Mouse (Mus musculus) left cerebral cortex, adult 2 months (tissue): ENCODE data around the gene Fzd10. TPM values are rescaled to one million over a fixed set of nuclear protein-coding genes. Genes with fewer than 3 reads are reported as not detected.

Experiments used
- DNase-seq, 2 experiments: peaks; one replicate each; pipeline ENCODE4 v3.0.0; 2021 to 2022; ENCODE audit warnings: low spot score in 2 of 2, mixed read lengths in 1 of 2; ENCODE audit errors: extremely low spot score in 1 of 2
- H3K27ac ChIP-seq: fragments of 200-600 bp; 2 replicates; pipeline ENCODE4 v1.8.1; 2022
- H3K4me3 ChIP-seq: fragments of 200-600 bp; 2 replicates; pipeline ENCODE4 v1.8.1; 2022
- CTCF ChIP-seq: fragments of 200-600 bp; IDR thresholded peaks from 2 replicates; pipeline ENCODE4 v1.8.1; 2022; ENCODE audit warnings: antibody characterized with exemption, mild to moderate bottlenecking, moderate library complexity
- intact Hi-C: fragments of 180-260 bp; cut with DNase I; formaldehyde crosslinking; loops from one replicate; pipeline ENCODE4 v1.15.1; 2025
- long read RNA-seq, 2 experiments: library from polyadenylated mRNA; stranded (forward); transcript quantifications; one replicate each; pipeline ENCODE4 v2.0.0; 2021; ENCODE audit warnings: borderline mapping rate in 2 of 2
- total RNA-seq, 2 experiments: library from RNA; stranded (reverse); gene quantifications; 2 replicates each; pipeline ENCODE4 v1.2.3; 2021

Fzd10 gene
- 1 to 10 TPM; 1.9 to 3.0 TPM for total RNA-seq
- long read RNA-seq, experiment 1, transcript Fzd10-201 (1 exons, 3,250 nt), result major isoform, 6 of 6 reads
- long read RNA-seq, experiment 1, partial matches to known transcripts, result 0 of 6 reads
- long read RNA-seq, experiment 1, other reads (novel, unspliced or antisense), result 0 of 6 reads
- long read RNA-seq, experiment 2, result 0 reads

GRCm38 (mm10) chr5:128600072-128601021 is at the start of gene Fzd10:
Fzd10 (plus strand) TSS chr5:128600844.
- peak; percentile 32 to 50 for DNase-seq
- TF ChIP-seq CTCF, result no peak
- peak within 1 kb of the TSS; percentile 64 for H3K27ac ChIP-seq
- intact Hi-C loops, result no loop called here
- peak within 1 kb of the TSS; percentile 55 for H3K4me3 ChIP-seq

GRCm38 (mm10) chr5:128551448-128551847 is 49.2 kb upstream of the Fzd10 start:
- intact Hi-C loops, result no loop called here
- DNase-seq, result no peak
- Histone ChIP-seq H3K27ac (no peak overlapping the region), H3K4me3 (no peak overlapping the region)
- TF ChIP-seq CTCF, result no peak

- DNase-seq, result peak; percentile 26 to 30
- no peak overlapping the region for H3K27ac ChIP-seq
- intact Hi-C loops, result no loop called here
- peak overlapping the region; percentile 32 for H3K4me3 ChIP-seq
- no peak for TF ChIP-seq CTCF
These were observed 48.3 kb upstream of the Fzd10 start for GRCm38 (mm10) chr5:128552136-128552890.

DNA sequence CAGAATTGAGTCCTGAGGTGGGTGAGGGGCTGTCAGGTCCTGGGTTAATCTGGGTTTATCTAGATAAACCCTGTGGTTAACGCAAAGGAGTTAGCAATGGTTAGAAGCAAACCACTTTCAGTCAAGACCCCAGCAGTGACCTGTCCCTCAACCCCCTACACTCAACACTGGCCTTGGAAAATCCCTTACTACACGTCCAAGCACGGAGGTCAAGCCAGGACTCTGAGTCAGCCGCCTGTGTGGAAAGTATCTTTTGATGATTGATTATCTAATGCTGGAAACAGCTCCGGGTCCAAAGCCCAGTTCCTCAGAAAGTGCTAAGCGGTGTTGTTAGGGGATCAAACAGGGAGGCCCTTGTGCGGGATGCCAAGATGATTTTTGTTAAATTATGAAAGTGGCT is 42.5 kb upstream of the Fzd10 start:
- Histone ChIP-seq H3K4me3 (no peak overlapping the region), H3K27ac (no peak overlapping the region)
- no peak for DNase-seq
- intact Hi-C loops, result no loop called here
- TF ChIP-seq CTCF, result no peak

DNA sequence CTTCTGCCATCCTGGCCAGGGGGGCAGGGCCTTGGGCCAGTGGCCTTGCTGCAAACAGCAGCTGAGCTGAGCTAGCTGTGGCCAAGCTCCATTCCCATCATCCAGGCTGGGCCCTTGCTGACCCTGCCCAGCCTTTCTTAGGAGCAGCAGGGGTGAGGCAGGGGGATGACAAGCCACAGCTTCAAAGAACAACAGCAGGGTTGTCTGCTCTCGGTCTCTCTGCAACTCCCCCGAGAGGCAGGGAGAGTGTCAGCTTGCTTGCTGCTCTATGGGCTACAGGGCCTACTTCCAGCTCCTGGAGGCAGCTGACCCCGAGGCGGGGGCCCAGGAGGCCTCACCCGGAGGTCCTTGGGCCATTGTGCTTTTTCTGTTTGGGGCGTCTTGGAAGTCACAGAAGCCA is 33.3 kb upstream of the Fzd10 start:
- intact Hi-C loops, result no loop called here
- no peak overlapping the region for H3K4me3 ChIP-seq
- TF ChIP-seq CTCF, result no peak
- DNase-seq, result no peak
- no peak overlapping the region for H3K27ac ChIP-seq

DNA sequence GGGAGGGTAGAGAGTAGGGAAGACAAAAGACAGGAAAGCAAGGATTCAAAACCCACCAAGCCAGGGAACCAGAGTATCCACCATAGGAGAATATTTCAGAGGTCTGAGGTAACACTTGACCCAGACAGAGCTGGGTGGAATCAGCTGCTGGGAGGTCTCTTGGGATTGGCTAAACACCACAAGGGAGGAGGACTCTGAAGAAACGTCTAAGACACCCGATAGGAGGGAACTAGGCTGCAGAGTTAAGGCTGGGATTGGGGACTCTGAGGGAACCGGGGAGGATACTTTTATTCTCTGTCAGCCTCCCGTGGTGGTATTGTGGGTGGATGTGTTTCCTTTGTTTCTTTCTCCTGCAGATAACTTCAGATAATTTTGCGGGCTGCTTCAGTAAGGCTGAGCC is 31.7 kb upstream of the Fzd10 start:
- DNase-seq, result no peak
- Histone ChIP-seq H3K27ac (no peak overlapping the region), H3K4me3 (no peak overlapping the region)
- intact Hi-C loops, result no loop called here
- TF ChIP-seq CTCF, result no peak

DNA sequence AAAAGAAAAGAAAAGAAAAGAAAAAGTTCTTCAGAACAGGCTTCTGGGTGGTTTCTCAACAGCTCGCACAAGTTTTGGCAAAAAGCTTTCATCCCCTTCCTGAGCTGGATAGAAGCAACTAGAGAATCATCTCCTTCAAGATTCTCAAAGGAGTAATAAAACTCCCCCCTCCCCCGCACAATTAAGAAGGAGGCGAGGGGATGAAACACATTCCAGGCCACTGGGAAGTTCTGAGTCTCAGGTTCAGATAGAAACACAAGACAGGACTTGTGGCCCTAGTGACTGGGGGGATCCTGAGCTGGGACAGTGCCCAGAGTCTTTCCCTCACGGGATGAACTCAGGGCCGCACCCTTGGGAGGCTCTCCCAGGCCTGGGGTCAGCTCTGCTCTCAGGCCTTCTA is 30.6 kb upstream of the Fzd10 start:
- no peak overlapping the region for H3K27ac ChIP-seq
- intact Hi-C loops, result no loop called here
- TF ChIP-seq CTCF, result no peak

GRCm38 (mm10) chr5:128570848-128571247 is 29.8 kb upstream of the Fzd10 start:
- intact Hi-C loops, result no loop called here
- H3K27ac ChIP-seq, result no peak overlapping the region
- no peak overlapping the region for H3K4me3 ChIP-seq
- TF ChIP-seq CTCF, result no peak
- DNase-seq, result no peak

More for the DNA sequence above, 30.6 kb upstream of the Fzd10 start:
- H3K4me3 ChIP-seq, result no peak overlapping the region
- no peak for DNase-seq

DNA sequence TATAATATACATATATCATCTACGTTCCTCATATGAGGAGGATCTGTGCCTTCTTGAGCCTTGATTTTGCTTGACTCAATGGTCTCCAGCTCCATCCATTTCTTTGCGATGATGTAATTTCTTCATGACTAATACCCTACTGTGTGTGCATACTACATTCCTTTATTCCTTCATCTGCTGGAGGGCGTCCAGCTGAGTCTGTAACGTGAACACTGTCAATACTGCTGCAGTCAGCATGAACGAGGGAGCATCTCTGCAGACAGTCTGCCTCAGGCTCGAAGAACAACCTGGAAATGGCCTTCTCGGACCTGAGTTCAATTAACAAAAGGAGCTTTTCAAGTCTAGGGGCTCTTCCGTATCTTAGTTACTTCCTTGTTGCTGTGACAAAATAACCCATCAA is 28.9 kb upstream of the Fzd10 start:
- Histone ChIP-seq H3K4me3 (no peak overlapping the region), H3K27ac (no peak overlapping the region)
- no peak for DNase-seq
- intact Hi-C loops, result no loop called here
- TF ChIP-seq CTCF, result no peak

DNA sequence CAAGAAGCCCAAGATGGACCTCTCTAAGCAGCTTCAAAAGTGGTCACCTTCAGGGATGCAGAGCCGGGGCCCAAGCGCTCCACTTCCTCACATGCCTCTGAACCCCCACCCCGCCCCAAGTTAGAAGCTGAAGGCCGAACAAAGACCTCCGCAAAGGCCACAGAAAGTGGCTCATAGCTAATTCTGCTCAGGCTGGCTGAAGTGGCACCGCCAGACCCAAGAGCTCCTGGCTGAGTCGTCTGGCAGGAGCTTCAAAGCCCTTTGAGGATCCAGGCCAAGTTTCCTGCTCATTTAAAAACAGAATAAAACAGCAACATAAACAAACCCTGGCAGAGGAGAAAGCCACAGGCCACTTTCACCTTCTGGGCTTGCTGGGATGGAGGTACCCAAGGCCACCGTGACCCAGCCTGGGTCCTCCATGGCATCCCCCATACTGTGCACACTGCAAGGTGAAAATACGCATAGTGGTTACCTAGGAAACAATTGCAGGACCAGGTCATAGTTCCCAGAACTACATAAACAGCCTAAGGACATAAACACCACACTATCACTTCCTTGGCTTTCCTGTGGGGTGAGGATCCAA is 24.6 kb upstream of the Fzd10 start:
- TF ChIP-seq CTCF, result no peak
- DNase-seq, result peak; percentile 10 to 27
- H3K27ac ChIP-seq, result no peak overlapping the region
- no peak overlapping the region for H3K4me3 ChIP-seq
- intact Hi-C loops, result no loop called here

DNA sequence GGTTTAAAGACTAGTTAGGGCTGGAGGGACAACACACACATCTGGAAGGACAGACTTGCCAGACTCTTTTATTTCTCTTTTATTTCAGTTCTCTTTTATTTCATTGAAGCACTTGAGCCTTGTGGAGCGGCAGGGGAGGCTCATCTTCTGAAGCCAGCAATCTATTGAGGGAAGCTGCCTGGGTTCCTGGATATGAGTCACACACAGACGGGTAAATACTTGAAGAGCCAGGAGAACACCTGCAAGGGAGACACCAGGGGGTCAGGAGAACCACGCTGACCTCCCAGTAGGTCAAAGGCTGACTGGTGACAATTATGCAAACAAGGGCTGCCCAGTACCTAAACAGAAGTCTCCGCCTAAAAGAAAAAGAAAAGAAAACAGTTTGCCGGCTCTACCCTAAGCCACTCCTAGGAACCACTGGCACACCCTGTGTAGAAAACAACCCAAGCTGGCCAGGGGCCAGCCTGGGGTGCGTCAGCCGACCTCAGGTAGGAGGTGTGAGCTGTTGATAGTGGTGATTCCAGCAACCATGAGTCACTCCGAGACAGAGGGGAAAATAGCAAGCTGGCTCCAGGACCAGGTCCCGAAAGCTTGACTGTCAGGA is 21.5 kb upstream of the Fzd10 start:
- no peak for DNase-seq
- TF ChIP-seq CTCF, result no peak
- Histone ChIP-seq H3K27ac (no peak overlapping the region), H3K4me3 (no peak overlapping the region)
- intact Hi-C loops, result no loop called here
